In genomic region chr2:74737578-74738070, GRCm38 (mm10) we compare ENCODE assay signal across 16 mouse cellular contexts. TPM values are rescaled to one million over a fixed set of nuclear protein-coding genes. Genes with fewer than 3 reads are reported as not detected.
DNase-seq lines count a peak whose midpoint lies in the region; ATAC-seq and TF ChIP-seq lines count a peak whose summit lies in the region.
"Had no signal": no experiment of that assay in that cellular context is flagged by ENCODE, and none has a peak within 500 bp of the region (broad histone marks: within the 10 kb centered on the region; RNA-seq: fewer than 3 reads in every experiment).

No protein-coding gene starts in this region.

- peak overlapping the region; percentile 60; the same call in 1 of the 2 replicates for H3K27ac ChIP-seq in intestine, embryonic 14.5 days (ENCODE audit: low read depth)
- H3K27ac ChIP-seq in intestine, postnatal 0 days (ENCODE audit: low read depth, low read length) = no peak overlapping the region
- peak overlapping the region; percentile 84 for H3K27ac ChIP-seq in hindbrain, embryonic 10.5 days
- no peak overlapping the region for H3K27ac ChIP-seq in limb, embryonic 12.5 days
- H3K27ac ChIP-seq: liver, embryonic 13.5 days had no signal

- peak overlapping the region; percentile 23; the same call in 1 of the 2 replicates for H3K4me3 ChIP-seq in intestine, embryonic 14.5 days (ENCODE audit: low read depth, low read length)
- no peak overlapping the region for H3K4me3 ChIP-seq in intestine, postnatal 0 days (ENCODE audit: low read depth, low read length)
- H3K4me3 ChIP-seq in hindbrain, embryonic 10.5 days = peak overlapping the region; percentile 45
- no peak overlapping the region for H3K4me3 ChIP-seq in limb, embryonic 12.5 days (replicated peaks)
- H3K4me3 ChIP-seq: liver, embryonic 13.5 days had no signal

- peaks cover 3% of the 10 kb centered on the region; the same call in 1 of the 2 replicates for H3K4me1 ChIP-seq in intestine, embryonic 14.5 days (replicated peaks; ENCODE audit: control insufficient read depth, insufficient read depth, low read length)
- no peaks in the 10 kb centered on the region for H3K4me1 ChIP-seq in intestine, postnatal 0 days (replicated peaks; ENCODE audit: control insufficient read depth, insufficient read depth, low read length)
- peaks cover 14% of the 10 kb centered on the region for H3K4me1 ChIP-seq in hindbrain, embryonic 10.5 days (replicated peaks)
- H3K4me1 ChIP-seq in limb, embryonic 12.5 days (replicated peaks) = peaks cover 69% of the 10 kb centered on the region
- H3K4me1 ChIP-seq: liver, embryonic 13.5 days had no signal

- intact Hi-C loops in left cerebral cortex, postnatal 10 days (cut with DNase I) = no loop called here

- peaks cover 97% of the 10 kb centered on the region for H3K27me3 ChIP-seq in intestine, embryonic 14.5 days (replicated peaks; ENCODE audit: control insufficient read depth, insufficient read depth, low read length)
- H3K27me3 ChIP-seq in intestine, postnatal 0 days (replicated peaks; ENCODE audit: control insufficient read depth, insufficient read depth, low read length) = peaks cover 90% of the 10 kb centered on the region
- H3K27me3 ChIP-seq in hindbrain, embryonic 10.5 days (ENCODE audit: insufficient read depth, poor library complexity, severe bottlenecking) = peaks cover 100% of the 10 kb centered on the region
- peaks cover 93% of the 10 kb centered on the region for H3K27me3 ChIP-seq in limb, embryonic 12.5 days

- peak overlapping the region; percentile 13 for H3K4me2 ChIP-seq in intestine, embryonic 14.5 days (ENCODE audit: low read length)
- no peak overlapping the region for H3K4me2 ChIP-seq in intestine, postnatal 0 days (replicated peaks; ENCODE audit: low read depth)
- peak overlapping the region; percentile 10; the same call in 1 of the 2 replicates for H3K4me2 ChIP-seq in limb, embryonic 12.5 days
- H3K4me2 ChIP-seq: liver, embryonic 13.5 days had no signal

- peak; percentile 67 for DNase-seq in intestine, embryonic 14.5 days (ENCODE audit: low spot score)
- peak; percentile 85 for DNase-seq in NIH3T3 (ENCODE audit: low read depth)
- DNase-seq in hindbrain, embryonic 10.5 days (ENCODE audit: low spot score) = peak; percentile 53
- no peak for DNase-seq in adrenal gland, postnatal 4 days (ENCODE audit: low spot score in 2 of 2)
- no peak for DNase-seq in testis, postnatal 10 days (ENCODE audit: low spot score)
- DNase-seq in left cerebral cortex, postnatal 10 days (ENCODE audit: extremely low spot score in 1 of 2, low spot score in 2 of 2) = no peak
- DNase-seq: adrenal gland, adult 8-10 months; liver, embryonic 13.5 days; lung, postnatal 4 days had no signal

- TF ChIP-seq CTCF in intestine, postnatal 0 days (IDR thresholded peaks at IDR 0.05; ENCODE audit: low read depth) = no peak

- no peak for ATAC-seq in intestine, embryonic 14.5 days (replicated peaks; ENCODE audit: low FRiP score, low TSS enrichment, low read depth)
- ATAC-seq in intestine, postnatal 0 days = no peak
- no peak for ATAC-seq in limb, embryonic 12.5 days (ENCODE audit: insufficient number of reproducible peaks, insufficient read depth, low FRiP score, low TSS enrichment, low read depth)

- 29% methylated on average over 7 of the region's 7 CpGs for whole genome bisulfite sequencing in intestine, embryonic 14.5 days
- 44% methylated on average over 7 of the region's 7 CpGs for WGBS in intestine, postnatal 0 days
- 2% methylated on average over 7 of the region's 7 CpGs for WGBS in hindbrain, embryonic 10.5 days
- 10% methylated on average over 7 of the region's 7 CpGs for WGBS in limb, embryonic 12.5 days

- no peaks in the 10 kb centered on the region for H3K9me3 ChIP-seq in intestine, embryonic 14.5 days (ENCODE audit: control insufficient read depth, low read length)
- H3K9me3 ChIP-seq in intestine, postnatal 0 days (ENCODE audit: control insufficient read depth) = no peaks in the 10 kb centered on the region
- H3K9me3 ChIP-seq in hindbrain, embryonic 10.5 days = no peaks in the 10 kb centered on the region
- H3K9me3 ChIP-seq in limb, embryonic 12.5 days = no peaks in the 10 kb centered on the region
- H3K9me3 ChIP-seq: liver, embryonic 13.5 days had no signal

- H3K36me3 ChIP-seq in intestine, embryonic 14.5 days (ENCODE audit: control insufficient read depth, insufficient read depth, low read length) = no peaks in the 10 kb centered on the region
- H3K36me3 ChIP-seq in intestine, postnatal 0 days (ENCODE audit: control insufficient read depth, insufficient read depth) = no peaks in the 10 kb centered on the region; the same call in 1 of the 2 replicates
- H3K36me3 ChIP-seq in hindbrain, embryonic 10.5 days = no peaks in the 10 kb centered on the region
- no peaks in the 10 kb centered on the region for H3K36me3 ChIP-seq in limb, embryonic 12.5 days
- H3K36me3 ChIP-seq: liver, embryonic 13.5 days had no signal

- H3K9ac ChIP-seq in intestine, embryonic 14.5 days (ENCODE audit: low read length) = peak overlapping the region; percentile 43
- no peak overlapping the region for H3K9ac ChIP-seq in intestine, postnatal 0 days (ENCODE audit: low read depth, low read length)
- H3K9ac ChIP-seq in limb, embryonic 12.5 days (replicated peaks) = no peak overlapping the region
- H3K9ac ChIP-seq: liver, embryonic 13.5 days had no signal

RNA-seq across cellular contexts. Expression of gene Gm28230, which starts 11.1 kb away (rescaled TPM):
- 0.38 and 0.66 TPM in 2 replicates for polyA plus RNA-seq in intestine, embryonic 14.5 days (2014; fragmentation: Nextera tagmentation; extraction: Ambion mirVana)
- 0.17 TPM in 1 of 2 replicates, not detected in the other for polyA plus RNA-seq in intestine, postnatal 0 days (2015; fragmentation: Nextera tagmentation; extraction: Ambion mirVana)
- polyA plus RNA-seq in hindbrain, embryonic 10.5 days (2016; fragmentation: Nextera tagmentation; extraction: Ambion mirVana) = not detected in 2 replicates
- polyA plus RNA-seq in limb, embryonic 12.5 days (2016; fragmentation: Nextera tagmentation; extraction: Ambion mirVana) = 0.38 and 0.51 TPM in 2 replicates
- 1 to 10 TPM; 1.4 to 3.7 TPM for total RNA-seq in adrenal gland, postnatal 4 days (2021)
- not detected for total RNA-seq in left cerebral cortex, postnatal 10 days (2021)
- total RNA-seq: heart, adult 8-10 months; left cerebral cortex, adult 18-20 months had no signal
- polyA plus RNA-seq: C2C12; embryonic facial prominence, embryonic 11.5 days; liver, embryonic 13.5 days had no signal

RNA-seq across cellular contexts. Expression of gene Hoxd1, which starts 25.2 kb away (rescaled TPM):
- polyA plus RNA-seq in intestine, embryonic 14.5 days (2014; fragmentation: Nextera tagmentation; extraction: Ambion mirVana) = 0.62 TPM in 1 of 2 replicates, not detected in the other
- not detected in 2 replicates for polyA plus RNA-seq in intestine, postnatal 0 days (2015; fragmentation: Nextera tagmentation; extraction: Ambion mirVana)
- 0.14 and 0.60 TPM in 2 replicates for polyA plus RNA-seq in hindbrain, embryonic 10.5 days (2016; fragmentation: Nextera tagmentation; extraction: Ambion mirVana)
- 0.41 and 0.43 TPM in 2 replicates for polyA plus RNA-seq in limb, embryonic 12.5 days (2016; fragmentation: Nextera tagmentation; extraction: Ambion mirVana)
- total RNA-seq in adrenal gland, postnatal 4 days (2021) = under 1 TPM in 1 of 2 experiments, not detected in 1; 0.50 TPM
- total RNA-seq in left cerebral cortex, postnatal 10 days (2021) = under 1 TPM in 1 of 2 experiments, not detected in 1; 0.24 TPM
- total RNA-seq: adrenal gland, adult 8-10 months; heart, adult 8-10 months; left cerebral cortex, adult 18-20 months had no signal
- polyA plus RNA-seq: C2C12; liver, embryonic 13.5 days; stomach, embryonic 16.5 days had no signal

RNA-seq across cellular contexts. Expression of gene Hoxd4, which starts 25.9 kb away (rescaled TPM):
- 1.6 and 2.9 TPM in 2 replicates for polyA plus RNA-seq in intestine, embryonic 14.5 days (2014; fragmentation: Nextera tagmentation; extraction: Ambion mirVana)
- polyA plus RNA-seq in intestine, postnatal 0 days (2015; fragmentation: Nextera tagmentation; extraction: Ambion mirVana) = 0.20 and 0.51 TPM in 2 replicates
- polyA plus RNA-seq in hindbrain, embryonic 10.5 days (2016; fragmentation: Nextera tagmentation; extraction: Ambion mirVana) = 0.14 and 2.6 TPM in 2 replicates
- 0.55 and 0.78 TPM in 2 replicates for polyA plus RNA-seq in limb, embryonic 12.5 days (2016; fragmentation: Nextera tagmentation; extraction: Ambion mirVana)
- 10 to 100 TPM; 21.5 to 29.5 TPM for total RNA-seq in adrenal gland, postnatal 4 days (2021)
- not detected for total RNA-seq in left cerebral cortex, postnatal 10 days (2021)
- total RNA-seq: left cerebral cortex, adult 18-20 months had no signal
- polyA plus RNA-seq: C2C12; liver, embryonic 13.5 days had no signal

RNA-seq across cellular contexts. Expression of gene Hoxd3, which starts 25.9 kb away (rescaled TPM):
- 27.6 and 27.8 TPM in 2 replicates for polyA plus RNA-seq in intestine, embryonic 14.5 days (2014; fragmentation: Nextera tagmentation; extraction: Ambion mirVana)
- 3.2 and 3.3 TPM in 2 replicates for polyA plus RNA-seq in intestine, postnatal 0 days (2015; fragmentation: Nextera tagmentation; extraction: Ambion mirVana)
- polyA plus RNA-seq in hindbrain, embryonic 10.5 days (2016; fragmentation: Nextera tagmentation; extraction: Ambion mirVana) = 15.5 and 55.9 TPM in 2 replicates
- 1.4 and 1.5 TPM in 2 replicates for polyA plus RNA-seq in limb, embryonic 12.5 days (2016; fragmentation: Nextera tagmentation; extraction: Ambion mirVana)
- total RNA-seq in adrenal gland, postnatal 4 days (2021) = 1 to 10 TPM in 1 of 2 experiments, under 1 TPM in 1; 0.82 to 2.5 TPM
- total RNA-seq in left cerebral cortex, postnatal 10 days (2021) = not detected
- total RNA-seq: left cerebral cortex, adult 18-20 months had no signal
- polyA plus RNA-seq: C2C12 had no signal

RNA-seq across cellular contexts. Expression of gene Hoxd8, which starts 33.2 kb away (rescaled TPM):
- 6.1 and 8.4 TPM in 2 replicates for polyA plus RNA-seq in intestine, embryonic 14.5 days (2014; fragmentation: Nextera tagmentation; extraction: Ambion mirVana)
- 2.2 and 2.7 TPM in 2 replicates for polyA plus RNA-seq in intestine, postnatal 0 days (2015; fragmentation: Nextera tagmentation; extraction: Ambion mirVana)
- polyA plus RNA-seq in hindbrain, embryonic 10.5 days (2016; fragmentation: Nextera tagmentation; extraction: Ambion mirVana) = not detected in 2 replicates
- 7.5 and 7.8 TPM in 2 replicates for polyA plus RNA-seq in limb, embryonic 12.5 days (2016; fragmentation: Nextera tagmentation; extraction: Ambion mirVana)
- total RNA-seq in adrenal gland, postnatal 4 days (2021) = 10 to 100 TPM; 43.9 to 55.4 TPM
- total RNA-seq in left cerebral cortex, postnatal 10 days (2021) = not detected
- total RNA-seq: left cerebral cortex, adult 18-20 months had no signal
- polyA plus RNA-seq: C2C12 had no signal

Comparison
In these comparisons a context has a peak if more than half of its experiments do, and no peak if none do; other contexts are left out.
1. H3K27ac ChIP-seq: peak in intestine, embryonic 14.5 days (single experiment) and hindbrain, embryonic 10.5 days (single experiment); none in intestine, postnatal 0 days (single experiment) and limb, embryonic 12.5 days (single experiment).
2. H3K4me3 ChIP-seq: peak in intestine, embryonic 14.5 days (single experiment) and hindbrain, embryonic 10.5 days (single experiment); none in intestine, postnatal 0 days (single experiment) and limb, embryonic 12.5 days (single experiment).
3. DNase-seq: peak in intestine, embryonic 14.5 days (single experiment), NIH3T3 (single experiment) and hindbrain, embryonic 10.5 days (single experiment); none in adrenal gland, postnatal 4 days (0 of 2), testis, postnatal 10 days (single experiment) and left cerebral cortex, postnatal 10 days (0 of 2).